Mouse (Mus musculus): Measurements from ENCODE around the gene Nxf7. TPM values are rescaled to one million over a fixed set of nuclear protein-coding genes. Genes with fewer than 3 reads are reported as not detected.

The Nxf7 gene
- total RNA-seq (2023): not detected

GRCm38 (mm10) chrX:135598677-135599076 lies at the start of gene Nxf7:
Nxf7 (minus strand) TSS chrX:135598777.

GRCm38 (mm10) chrX:135627605-135628004 lies 29.0 kb upstream of the Nxf7 start, which contains the start of gene Prame:
Prame (minus strand) TSS chrX:135627705.

Other genes with a start within 250 kb of the Nxf7 start
- not detected for gene Gm5128, start 225.5 kb downstream of the Nxf7 start, total RNA-seq (2023)
- not detected for gene Gm7903, start 164.9 kb downstream of the Nxf7 start, total RNA-seq (2023)
- gene AV320801, start 104.2 kb downstream of the Nxf7 start, total RNA-seq (2023): not detected
- gene Prame, start 28.9 kb upstream of the Nxf7 start, total RNA-seq (2023): not detected
- not detected for gene Tcp11x2, start 95.0 kb upstream of the Nxf7 start, total RNA-seq (2023)
- not detected for gene Tmsb15a, start 126.5 kb upstream of the Nxf7 start, total RNA-seq (2023)
- gene Armcx5, start 144.0 kb upstream of the Nxf7 start, total RNA-seq (2023): 40.2 TPM
- gene Gprasp1, start 144.0 kb upstream of the Nxf7 start, total RNA-seq (2023): 62.6 TPM
- gene Bhlhb9, start 198.8 kb upstream of the Nxf7 start, total RNA-seq (2023): 18.5 TPM
- 21.5 TPM for gene Gprasp2, start 240.3 kb upstream of the Nxf7 start, total RNA-seq (2023)